Mouse (Mus musculus) CH12F3 (cell line): ENCODE measurements around the gene Stat5b.

Source experiments
- in situ Hi-C: fragments of 300-500 bp; cut with MboI; formaldehyde crosslinking; loops from 2 replicates; pipeline ENCODE4 v1.14.3; 2020; ENCODE audit warnings: low sequenced_read_pairs

Stat5b gene

DNA sequence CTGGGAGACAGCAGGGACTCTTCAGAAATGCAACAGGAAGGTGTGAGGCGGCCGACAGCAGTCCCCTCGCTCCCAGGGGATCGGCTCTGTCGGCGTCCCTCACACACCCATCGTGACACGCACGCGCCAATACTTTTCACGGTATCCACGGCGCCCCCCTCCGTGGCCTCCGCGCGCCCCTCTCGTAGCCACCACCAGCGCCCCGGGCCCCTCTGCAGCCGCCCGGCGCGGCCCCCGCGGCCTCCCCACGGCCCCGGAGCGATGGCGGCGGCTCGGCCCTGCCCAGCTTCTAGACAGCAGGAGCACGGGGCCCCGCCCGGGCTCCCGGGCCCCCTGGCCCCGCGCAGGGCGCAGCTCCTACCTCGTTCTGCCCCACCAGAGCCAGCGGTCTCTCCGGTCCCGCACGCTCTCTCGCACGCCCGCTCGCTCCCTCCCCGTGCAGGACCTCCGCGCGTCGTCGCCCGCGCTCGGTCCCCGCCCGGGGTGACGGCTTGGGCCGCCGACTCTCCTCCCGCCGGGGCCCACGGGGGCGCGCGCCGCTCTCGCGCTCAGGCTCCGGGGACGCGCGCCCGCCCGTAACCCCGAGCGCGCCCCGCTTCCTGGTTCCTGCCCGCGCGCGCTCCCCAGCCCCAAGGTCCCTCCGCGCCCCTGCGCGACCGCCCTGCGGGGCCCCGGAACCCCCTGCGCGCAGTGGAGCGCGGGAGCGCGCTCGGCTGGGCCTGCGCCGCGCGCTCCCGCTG lies at the start of gene Stat5b:
Gene Stat5b (minus strand): TSS at position 687 of the 740 bp plus-strand sequence.
- in situ Hi-C loops, result no loop called here

DNA sequence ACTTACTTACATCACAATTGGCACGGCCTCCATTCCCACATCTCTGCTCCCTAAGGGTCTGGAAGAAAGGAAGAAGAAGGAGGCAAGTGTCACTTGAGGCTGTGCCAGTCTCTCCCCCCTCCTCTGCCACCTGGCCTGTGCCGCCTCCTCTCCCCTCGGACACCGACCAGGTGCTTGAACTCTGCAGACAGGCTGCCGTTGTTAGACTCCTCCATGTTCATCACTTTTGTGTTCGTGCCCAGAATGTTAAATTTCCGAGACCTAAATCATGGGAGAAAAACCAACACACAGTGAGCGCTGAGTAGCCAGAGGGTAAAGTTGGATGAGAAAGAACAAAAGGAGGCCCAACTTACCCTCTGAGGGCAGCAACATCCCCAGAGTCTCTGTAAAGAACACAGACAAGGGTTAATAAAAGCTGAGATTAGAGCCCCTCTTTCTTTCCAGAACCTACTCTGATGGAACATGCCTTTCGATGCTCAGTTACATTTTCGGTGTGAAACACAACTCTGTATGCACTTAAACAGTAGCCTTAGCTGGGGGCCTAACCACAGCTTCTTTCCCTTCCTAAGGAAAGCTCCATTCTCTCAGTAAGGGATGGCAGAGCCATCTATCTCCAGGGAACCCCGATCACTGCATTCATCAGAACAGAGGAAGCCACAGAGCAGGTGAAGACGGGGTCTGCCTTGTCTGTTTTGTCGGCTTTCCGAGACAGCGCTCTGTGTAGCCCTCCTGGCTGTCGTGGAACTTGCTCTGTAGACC lies 48.1 kb upstream of the Stat5b start:
- in situ Hi-C loops, result loop anchor here (5.0 to 10.0 kb wide), 2 partner anchors 34 to 166 kb away; no protein-coding TSS in a partner anchor

- in situ Hi-C loops, result loop anchor here (5.0 to 10.0 kb wide), 2 partner anchors 35 to 167 kb away; no protein-coding TSS in a partner anchor
Observed at GRCm38 (mm10) chr11:100897294-100898231, 47.0 kb upstream of the Stat5b start.

DNA sequence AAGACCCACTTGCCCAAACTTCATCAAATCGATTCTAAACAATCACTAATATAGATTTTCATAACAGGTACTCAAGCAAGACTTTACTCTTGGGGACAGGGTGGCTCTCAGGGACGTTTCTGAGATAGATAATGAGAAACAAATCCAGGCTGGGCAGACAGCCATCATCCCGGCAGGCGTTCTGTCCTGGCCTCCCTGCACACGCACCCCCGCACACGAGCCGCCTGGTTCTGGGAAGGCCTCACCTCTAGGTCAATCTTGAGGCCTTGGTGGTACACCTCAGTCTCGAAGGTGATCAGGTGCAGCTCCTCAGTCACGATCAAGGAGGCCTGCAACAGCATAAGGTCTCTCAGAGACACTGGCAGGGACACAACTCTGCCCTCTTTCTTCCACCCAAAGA lies 45.6 kb upstream of the Stat5b start:
- in situ Hi-C loops, result loop anchor here (5.0 to 10.0 kb wide), 2 partner anchors 36 to 169 kb away; no protein-coding TSS in a partner anchor

GRCm38 (mm10) chr11:100894146-100894918 lies 43.8 kb upstream of the Stat5b start:
- in situ Hi-C loops, result loop anchor here (5.0 to 10.0 kb wide), 2 partner anchors 63 to 170 kb away; no protein-coding TSS in a partner anchor

DNA sequence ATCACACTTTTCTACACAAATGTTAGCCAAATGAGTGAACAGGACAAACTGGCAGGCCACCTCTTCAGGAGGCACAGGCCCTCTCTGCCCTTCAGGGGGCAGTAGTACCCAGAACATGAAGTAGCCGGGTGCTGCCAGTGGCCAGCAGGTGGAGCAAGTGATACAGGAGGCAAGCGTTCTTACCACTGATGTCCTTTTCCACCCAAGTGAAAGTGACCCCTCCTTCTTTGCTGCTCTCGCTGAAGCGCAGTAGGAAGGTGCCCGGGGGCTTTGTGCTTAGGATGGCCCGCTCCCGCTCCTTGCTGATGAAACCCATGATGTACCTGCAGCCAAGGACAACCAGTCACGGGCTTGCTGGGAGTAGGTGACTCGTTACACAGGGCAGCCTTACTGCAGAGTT lies 43.0 kb upstream of the Stat5b start:
- in situ Hi-C loops, result loop anchor here (5.0 to 10.0 kb wide), 2 partner anchors 64 to 171 kb away; no protein-coding TSS in a partner anchor

DNA sequence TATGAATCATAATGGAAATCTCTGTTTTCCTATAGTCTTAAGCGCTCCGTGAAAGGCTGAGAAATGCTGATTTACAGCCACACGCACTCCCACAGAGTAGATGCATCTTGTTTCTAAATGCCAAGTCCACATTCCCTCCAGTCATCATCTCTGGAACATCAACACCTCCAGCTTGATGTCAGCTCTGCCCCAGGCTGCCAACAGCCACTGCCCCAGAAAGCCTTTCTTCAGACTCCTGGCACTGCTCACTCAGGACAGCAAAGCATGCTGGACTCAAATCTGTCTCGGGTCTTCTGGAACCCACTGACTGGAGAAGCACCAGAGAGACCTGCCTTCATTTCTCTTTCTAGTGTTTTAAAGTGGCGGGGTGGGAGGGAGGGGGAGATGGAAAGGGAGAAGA lies 41.9 kb upstream of the Stat5b start:
- in situ Hi-C loops, result loop anchor here (5.0 to 10.0 kb wide), 2 partner anchors 65 to 172 kb away; no protein-coding TSS in a partner anchor

- in situ Hi-C loops, result loop anchor here (5.0 to 10.0 kb wide), 2 partner anchors 66 to 173 kb away; no protein-coding TSS in a partner anchor
Observed at GRCm38 (mm10) chr11:100891256-100892123, 41.0 kb upstream of the Stat5b start.

DNA sequence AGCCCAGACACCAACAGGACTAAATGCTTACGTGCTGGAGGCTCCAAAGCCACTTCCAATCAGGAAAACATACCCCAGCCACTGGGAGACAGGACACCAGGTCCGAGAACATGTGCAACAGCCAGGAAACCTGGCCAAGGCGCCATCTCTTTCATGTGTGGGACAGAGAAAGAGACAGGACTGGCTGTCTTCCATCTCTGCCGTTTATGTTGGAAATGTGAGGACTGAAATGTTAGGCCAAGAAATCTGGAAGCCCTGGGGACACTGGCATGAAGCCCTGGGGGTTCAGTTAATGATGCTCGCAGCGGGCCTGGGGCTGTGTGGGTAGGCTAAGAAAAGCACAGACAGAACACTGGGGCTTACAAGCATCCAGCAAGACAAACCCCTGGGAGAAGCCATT lies 40.0 kb upstream of the Stat5b start:
- in situ Hi-C loops, result loop anchor here (5.0 to 10.0 kb wide), 2 partner anchors 67 to 174 kb away; no protein-coding TSS in a partner anchor

- in situ Hi-C loops, result no loop called here
Observed at GRCm38 (mm10) chr11:100888348-100888820, 37.9 kb upstream of the Stat5b start.

GRCm38 (mm10) chr11:100887764-100888163 lies 37.2 kb upstream of the Stat5b start:
- in situ Hi-C loops, result no loop called here

DNA sequence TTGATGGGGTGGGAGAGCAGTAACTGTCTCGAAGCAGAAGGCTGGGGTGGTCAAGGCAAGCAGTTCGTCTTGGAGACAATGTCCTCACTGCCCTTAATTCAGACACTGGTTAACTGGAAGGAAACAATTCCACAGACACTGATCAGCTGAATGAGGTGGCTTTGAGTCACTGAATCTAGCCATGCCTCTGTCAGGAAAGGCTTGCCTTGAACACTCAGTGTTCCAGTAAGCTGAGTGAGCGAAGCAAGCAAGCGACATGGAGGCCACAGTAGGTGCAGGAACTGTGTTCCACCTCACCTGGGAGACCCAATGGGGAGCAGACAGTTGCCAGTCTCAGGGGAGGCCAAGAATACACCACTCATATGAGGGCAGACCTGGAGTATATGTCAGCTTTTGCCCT lies 36.7 kb upstream of the Stat5b start:
- in situ Hi-C loops, result no loop called here

DNA sequence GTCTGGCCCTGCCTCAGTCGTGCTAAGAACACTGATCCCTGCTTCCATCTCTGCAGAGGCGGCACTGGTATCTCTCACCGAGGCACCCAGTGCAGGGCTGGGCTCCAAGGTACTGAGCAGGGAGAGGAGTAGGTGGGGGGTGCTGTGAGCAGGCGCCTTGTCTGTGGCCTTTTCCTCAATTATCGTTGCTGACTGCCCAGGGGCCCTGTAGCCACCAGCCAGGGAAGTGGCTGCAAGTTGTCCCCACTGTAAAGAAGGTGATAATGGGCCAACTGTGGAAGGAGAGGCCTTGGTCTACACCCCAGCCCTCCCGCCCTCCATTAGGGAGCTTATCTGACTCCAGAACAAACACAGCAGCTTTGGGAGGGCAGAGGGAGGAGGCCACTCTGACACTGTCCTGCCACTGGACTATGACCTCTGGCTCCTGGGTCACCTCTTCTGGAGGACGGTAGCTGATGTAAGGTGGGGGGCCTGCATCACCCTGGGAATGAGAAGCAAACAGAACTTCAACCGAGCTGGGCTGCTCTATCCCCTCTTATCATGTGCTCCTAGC lies 35.7 kb upstream of the Stat5b start:
- in situ Hi-C loops, result no loop called here

- in situ Hi-C loops, result no loop called here
Observed at GRCm38 (mm10) chr11:100885472-100885871, 34.9 kb upstream of the Stat5b start.

DNA sequence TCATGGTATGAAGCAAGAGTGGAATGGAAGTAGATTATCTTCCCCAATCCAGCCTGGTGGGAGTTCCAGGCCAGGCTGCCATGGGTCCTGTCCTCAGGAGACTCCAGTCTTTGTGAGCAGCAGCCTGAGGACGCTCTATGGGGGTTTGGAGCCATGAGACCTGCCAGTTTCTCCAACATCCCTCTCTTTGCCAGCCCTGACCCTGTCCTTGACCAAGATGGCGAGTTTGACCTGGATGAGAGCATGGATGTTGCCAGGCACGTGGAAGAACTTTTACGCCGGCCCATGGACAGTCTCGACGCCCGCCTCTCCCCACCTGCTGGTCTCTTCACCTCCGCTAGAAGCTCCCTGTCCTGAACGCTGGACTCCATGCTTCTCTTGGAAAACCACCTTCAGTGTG lies 33.1 kb upstream of the Stat5b start:
- in situ Hi-C loops, result no loop called here

- in situ Hi-C loops, result no loop called here
Observed at GRCm38 (mm10) chr11:100879321-100880078, 29.0 kb upstream of the Stat5b start.

GRCm38 (mm10) chr11:100875761-100876160 lies 25.2 kb upstream of the Stat5b start:
- in situ Hi-C loops, result no loop called here

DNA sequence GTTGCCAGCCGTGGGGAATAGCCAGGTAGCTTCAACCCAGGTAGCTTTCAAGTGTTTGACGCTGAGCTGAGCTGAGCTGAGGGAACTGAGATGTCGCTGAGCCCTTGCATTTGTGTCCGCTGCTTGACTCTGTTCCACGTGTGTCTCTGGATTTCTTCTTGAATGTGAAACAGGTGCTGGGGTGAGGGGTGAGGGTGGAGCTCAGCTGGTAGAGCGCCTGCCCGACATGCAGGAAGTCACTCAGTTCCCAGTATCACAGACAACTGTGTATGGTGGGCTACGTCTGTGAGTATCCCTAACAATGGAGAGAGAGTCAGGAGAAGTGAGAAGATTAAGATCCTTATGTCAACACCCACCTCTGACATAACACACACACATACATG lies 20.4 kb upstream of the Stat5b start:
- in situ Hi-C loops, result no loop called here
